Mouse (Mus musculus): ENCODE results near the gene Polg2.
"Not testable (repeated sequence)": the region's sequence is repeated elsewhere in the genome, so short reads cannot be mapped to it uniquely, and the experiment has no call there.

Polg2 gene

GRCm38 (mm10) chr11:106788775-106789459, 9.6 kb upstream of the Polg2 start, which contains the start of the genes Ddx5 and Cep95:
Ddx5 (minus strand) TSS chr11:106789185.
Cep95 (plus strand) TSS chr11:106789252.
- DNase-seq = peak; percentile 98

GRCm38 (mm10) chr11:106788026-106788774, 8.9 kb upstream of the Polg2 start:
- DNase-seq = peak; percentile 99

- peak; percentile 92 for DNase-seq
Measured at GRCm38 (mm10) chr11:106787131-106788025, 8.0 kb upstream of the Polg2 start.

- DNase-seq = no peak
Measured at GRCm38 (mm10) chr11:106785043-106785442, 5.7 kb upstream of the Polg2 start.

GRCm38 (mm10) chr11:106784476-106784875, 5.1 kb upstream of the Polg2 start:
- DNase-seq = no peak

GRCm38 (mm10) chr11:106782841-106783764, 3.8 kb upstream of the Polg2 start:
- no peak for DNase-seq

GRCm38 (mm10) chr11:106782271-106782670, 2.9 kb upstream of the Polg2 start:
- DNase-seq = not testable (repeated sequence)

GRCm38 (mm10) chr11:106780590-106781220, 1.4 kb upstream of the Polg2 start:
- no peak for DNase-seq

- DNase-seq = no peak
Measured at GRCm38 (mm10) chr11:106780089-106780425, 720 bp upstream of the Polg2 start.

GRCm38 (mm10) chr11:106778589-106779387, 549 bp downstream of the Polg2 start:
- no peak for DNase-seq

GRCm38 (mm10) chr11:106778132-106778531, 1.2 kb downstream of the Polg2 start:
- no peak for DNase-seq

- DNase-seq = no peak
Measured at GRCm38 (mm10) chr11:106777395-106777794, 1.9 kb downstream of the Polg2 start.

- no peak for DNase-seq
Measured at GRCm38 (mm10) chr11:106776960-106777359, 2.4 kb downstream of the Polg2 start.

GRCm38 (mm10) chr11:106773061-106773460, 6.3 kb downstream of the Polg2 start:
- no peak for DNase-seq

- DNase-seq = peak; percentile 28
Measured at GRCm38 (mm10) chr11:106770195-106770974, 9.0 kb downstream of the Polg2 start.

GRCm38 (mm10) chr11:106767516-106767915, 11.8 kb downstream of the Polg2 start:
- DNase-seq = no peak

- no peak for DNase-seq
Measured at GRCm38 (mm10) chr11:106766611-106767162, 12.7 kb downstream of the Polg2 start.

GRCm38 (mm10) chr11:106762800-106763185, 16.5 kb downstream of the Polg2 start:
- DNase-seq = no peak

- DNase-seq = peak; percentile 38
Measured at GRCm38 (mm10) chr11:106762139-106762799, 17.1 kb downstream of the Polg2 start.

All from liver (tissue).